Mouse (Mus musculus) heart, postnatal 0 days (tissue): ENCODE results near the gene Xxylt1. TPM values are rescaled to one million over a fixed set of nuclear protein-coding genes. Genes with fewer than 3 reads are reported as not detected.

Experiments used
- ATAC-seq: fragments of 200-750 bp; cut with Nextera tagmentation; 2 replicates; pipeline ENCODE4 v1.8.0; 2017; ENCODE audit warnings: low read depth, moderate number of reproducible peaks, moderate library complexity; ENCODE audit not compliant: insufficient read depth
- DNase-seq: peaks from one replicate; pipeline ENCODE4 v3.0.0-alpha.2; 2016; ENCODE audit warnings: low spot score
- H3K27ac ChIP-seq: fragments of 300-500 bp; sonication (generic); 2 replicates; pipeline ENCODE4 v1.5.1; 2014; ENCODE audit warnings: low read depth, mild to moderate bottlenecking
- H3K27me3 ChIP-seq: fragments of 300-500 bp; sonication (generic); 2 replicates; pipeline ENCODE4 v1.6.1; 2014; ENCODE audit warnings: low read length, mixed read lengths; ENCODE audit not compliant: control insufficient read depth, insufficient read depth
- H3K36me3 ChIP-seq: fragments of 300-500 bp; sonication (generic); replicated peaks from 2 replicates; pipeline ENCODE4 v1.6.1; 2014; ENCODE audit warnings: low read length, mixed read lengths; ENCODE audit not compliant: control insufficient read depth, insufficient read depth
- H3K4me1 ChIP-seq: fragments of 300-500 bp; sonication (generic); 2 replicates; pipeline ENCODE4 v1.6.1; 2014; ENCODE audit warnings: antibody characterized with exemption; ENCODE audit not compliant: control insufficient read depth, insufficient read depth
- H3K4me2 ChIP-seq: fragments of 300-500 bp; sonication (generic); 2 replicates; pipeline ENCODE4 v1.6.1; 2014; ENCODE audit warnings: low read depth, mild to moderate bottlenecking, low read length, moderate library complexity
- H3K4me3 ChIP-seq: fragments of 300-500 bp; sonication (generic); 2 replicates; pipeline ENCODE4 v1.5.1; 2014; ENCODE audit warnings: low read depth, low read length
- H3K9ac ChIP-seq: fragments of 300-500 bp; sonication (generic); replicated peaks from 2 replicates; pipeline ENCODE4 v1.6.1; 2014; ENCODE audit warnings: low read depth, low read length, mixed read lengths
- H3K9me3 ChIP-seq: fragments of 300-500 bp; sonication (generic); replicated peaks from 2 replicates; pipeline ENCODE4 v1.6.1; 2016; ENCODE audit warnings: low read length; ENCODE audit not compliant: control insufficient read depth
- CTCF ChIP-seq: IDR thresholded peaks from 2 replicates; pipeline ENCODE4 v1.5.1; 2016; ENCODE audit warnings: antibody characterized with exemption, control low read depth, low read depth
- EP300 ChIP-seq: IDR thresholded peaks from 2 replicates; pipeline ENCODE4 v1.6.1; 2016; ENCODE audit warnings: antibody characterized with exemption, low read depth
- WGBS: fragments of 180-500 bp; shearing (Covaris S2); extraction: QIAGEN DNeasy Blood & Tissue Kit; methylation state at CpG from one replicate; pipeline ENCODE4 v1.1.7; 2014; 5-methylcytosine and 5-hydroxymethylcytosine counted together
- polyA plus RNA-seq: library from polyadenylated mRNA; unstranded; fragments of >200 nt; fragmentation: Nextera tagmentation; extraction: Ambion mirVana; gene quantifications from 2 replicates; pipeline ENCODE4 v1.2.1, GENCODE M21; 2015
- total RNA-seq: library from RNA; depleted of rRNA; stranded (reverse); fragments of >200 nt; gene quantifications from 2 replicates; pipeline ENCODE4 v1.2.3, GENCODE M21; 2014; ENCODE audit warnings: low replicate concordance

Gene Xxylt1
- total and polyA plus RNA-seq, 2 experiments from 2014 or later, result 5.9 to 16.2 TPM

GRCm38 (mm10) chr16:30962515-30962914 is 118.7 kb downstream of the Xxylt1 start:
- TF ChIP-seq CTCF, result no peak
- no peak for TF ChIP-seq EP300
- Histone ChIP-seq H3K27me3 (no peaks in the 10 kb centered on the region), H3K27ac (no peak overlapping the region), H3K36me3 (no peaks in the 10 kb centered on the region), H3K4me1 (peaks cover 32% of the 10 kb centered on the region), H3K9me3 (no peaks in the 10 kb centered on the region), H3K4me2 (no peak overlapping the region), H3K9ac (no peak overlapping the region), H3K4me3 (no peak overlapping the region)
- no peak for ATAC-seq
- DNase-seq, result no peak
- 80% methylated on average over 8 of the region's 8 CpGs for WGBS

- Histone ChIP-seq H3K27me3 (no peaks in the 10 kb centered on the region), H3K9ac (no peak overlapping the region), H3K27ac (no peak overlapping the region), H3K4me2 (no peak overlapping the region), H3K4me1 (peaks cover 32% of the 10 kb centered on the region), H3K9me3 (no peaks in the 10 kb centered on the region), H3K4me3 (no peak overlapping the region), H3K36me3 (no peaks in the 10 kb centered on the region)
- ATAC-seq, result no peak
- no peak for TF ChIP-seq CTCF
- TF ChIP-seq EP300, result no peak
- WGBS, result 87% methylated on average over 8 of the region's 8 CpGs
- DNase-seq, result no peak
Measured at GRCm38 (mm10) chr16:30961176-30961575, 120.1 kb downstream of the Xxylt1 start.

- H3K27me3 ChIP-seq, result no peaks in the 10 kb centered on the region
- ATAC-seq (no peak), DNase-seq (no peak)
- no peak overlapping the region for H3K9ac ChIP-seq
- H3K27ac ChIP-seq, result no peak overlapping the region
- WGBS, result 93% methylated on average over 4 of the region's 4 CpGs
- H3K36me3 ChIP-seq, result no peaks in the 10 kb centered on the region
- no peak for TF ChIP-seq CTCF
- H3K4me1 ChIP-seq, result peaks cover 27% of the 10 kb centered on the region
- no peak overlapping the region for H3K4me3 ChIP-seq
- H3K4me2 ChIP-seq, result no peak overlapping the region
- H3K9me3 ChIP-seq, result no peaks in the 10 kb centered on the region
Measured at GRCm38 (mm10) chr16:30960266-30960665, 121.0 kb downstream of the Xxylt1 start.

- H3K9ac ChIP-seq, result no peak overlapping the region
- H3K9me3 ChIP-seq, result no peaks in the 10 kb centered on the region
- H3K4me1 ChIP-seq, result peaks cover 21% of the 10 kb centered on the region
- ATAC-seq (no peak), DNase-seq (no peak)
- H3K36me3 ChIP-seq, result no peaks in the 10 kb centered on the region
- H3K27ac ChIP-seq, result no peak overlapping the region
- 87% methylated on average over 12 of the region's 12 CpGs for WGBS
- no peak for TF ChIP-seq CTCF
- no peak for TF ChIP-seq EP300
- H3K4me2 ChIP-seq, result no peak overlapping the region
- H3K27me3 ChIP-seq, result no peaks in the 10 kb centered on the region
- no peak overlapping the region for H3K4me3 ChIP-seq
Measured at GRCm38 (mm10) chr16:30959692-30960091, 121.5 kb downstream of the Xxylt1 start.

GRCm38 (mm10) chr16:30956141-30956540 is 125.1 kb downstream of the Xxylt1 start:
- no peaks in the 10 kb centered on the region for H3K36me3 ChIP-seq
- no peaks in the 10 kb centered on the region for H3K9me3 ChIP-seq
- H3K27me3 ChIP-seq, result no peaks in the 10 kb centered on the region
- DNase-seq (no peak), ATAC-seq (no peak)
- H3K9ac ChIP-seq, result no peak overlapping the region
- WGBS, result 87% methylated on average over 8 of the region's 8 CpGs
- no peaks in the 10 kb centered on the region for H3K4me1 ChIP-seq
- H3K27ac ChIP-seq, result no peak overlapping the region
- TF ChIP-seq EP300, result no peak
- no peak for TF ChIP-seq CTCF
- no peak overlapping the region for H3K4me2 ChIP-seq
- no peak overlapping the region for H3K4me3 ChIP-seq

GRCm38 (mm10) chr16:30948636-30949035 is 132.6 kb downstream of the Xxylt1 start:
- Histone ChIP-seq H3K27ac (no peak overlapping the region), H3K4me2 (no peak overlapping the region), H3K9ac (no peak overlapping the region), H3K27me3 (no peaks in the 10 kb centered on the region), H3K36me3 (no peaks in the 10 kb centered on the region), H3K4me3 (no peak overlapping the region), H3K4me1 (0 out of 2 replicates have a peak, but pooled peaks cover 4% of the 10 kb centered on the region), H3K9me3 (no peaks in the 10 kb centered on the region)
- ATAC-seq (no peak), DNase-seq (no peak)
- TF ChIP-seq EP300 (no peak), CTCF (no peak)
- 55% methylated on average over 1 of the region's 1 CpGs for WGBS
